Mouse (Mus musculus) embryonic fibroblast, embryonic 13.5 days (primary cell): ENCODE results near the gene Lrp6. TPM values are rescaled to one million over a fixed set of nuclear protein-coding genes. Genes with fewer than 3 reads are reported as not detected.

Source experiments
- H3K27ac ChIP-seq: 2 replicates; pipeline ENCODE4 v1.5.1; 2012; ENCODE audit warnings: low read length, control low read depth, inconsistent platforms; ENCODE audit not compliant: insufficient read depth
- H3K4me1 ChIP-seq: 2 replicates; pipeline ENCODE4 v1.6.1; 2011; ENCODE audit warnings: low read length; ENCODE audit not compliant: control insufficient read depth, insufficient read depth
- H3K4me3 ChIP-seq: 2 replicates; pipeline ENCODE4 v1.5.1; 2011; ENCODE audit warnings: mild to moderate bottlenecking, control low read depth, low read length; ENCODE audit not compliant: insufficient read depth
- CTCF ChIP-seq: IDR thresholded peaks from 2 replicates; pipeline ENCODE4 v1.5.1; 2011; ENCODE audit warnings: mild to moderate bottlenecking, control low read depth, low read length, moderate library complexity, borderline replicate concordance; ENCODE audit not compliant: insufficient read depth
- POLR2A ChIP-seq: IDR thresholded peaks from 2 replicates; pipeline ENCODE4 v1.6.1; 2011; ENCODE audit warnings: low read depth, mild to moderate bottlenecking, control low read depth, low read length, moderate library complexity
- polyA plus RNA-seq: library from polyadenylated mRNA; stranded (reverse); fragments of >200 nt; gene quantifications from 2 replicates; pipeline ENCODE4 v1.2.4, GENCODE M21; 2011; ENCODE audit warnings: low read depth; ENCODE audit not compliant: missing spikeins, insufficient read length

Lrp6 gene
- polyA plus RNA-seq, 1 experiment, result 88.3 TPM

- peaks cover 11% of the 10 kb centered on the region for H3K4me1 ChIP-seq
- H3K4me3 ChIP-seq, result no peak overlapping the region
- TF ChIP-seq POLR2A (no peak), CTCF (no peak)
- no peak overlapping the region for H3K27ac ChIP-seq
These were observed 118.3 kb downstream of the Lrp6 start for GRCm38 (mm10) chr6:134448451-134448850.

- Histone ChIP-seq H3K4me1 (peaks cover 25% of the 10 kb centered on the region), H3K27ac (peak overlapping the region; percentile 93), H3K4me3 (no peak overlapping the region)
- TF ChIP-seq CTCF (no peak), POLR2A (no peak)
These were observed 122.8 kb downstream of the Lrp6 start for GRCm38 (mm10) chr6:134443925-134444324.

- Histone ChIP-seq H3K4me3 (no peak overlapping the region), H3K4me1 (peaks cover 25% of the 10 kb centered on the region), H3K27ac (peak overlapping the region; percentile 93)
- no peak for TF ChIP-seq POLR2A
- TF ChIP-seq CTCF, result no peak
These were observed 123.4 kb downstream of the Lrp6 start for GRCm38 (mm10) chr6:134443198-134443904.

- Histone ChIP-seq H3K4me3 (no peak overlapping the region), H3K4me1 (peaks cover 25% of the 10 kb centered on the region), H3K27ac (peak overlapping the region; percentile 76)
- no peak for TF ChIP-seq POLR2A
These were observed 124.5 kb downstream of the Lrp6 start for GRCm38 (mm10) chr6:134442219-134442618.

- H3K4me1 ChIP-seq, result peaks cover 25% of the 10 kb centered on the region
- no peak for TF ChIP-seq POLR2A
- TF ChIP-seq CTCF, result no peak
- H3K4me3 ChIP-seq, result no peak overlapping the region
- peak overlapping the region; percentile 76 for H3K27ac ChIP-seq
These were observed 125.0 kb downstream of the Lrp6 start for GRCm38 (mm10) chr6:134441716-134442115.

GRCm38 (mm10) chr6:134440023-134440422, 126.7 kb downstream of the Lrp6 start:
- Histone ChIP-seq H3K4me1 (peaks cover 25% of the 10 kb centered on the region), H3K27ac (peak overlapping the region; percentile 45), H3K4me3 (no peak overlapping the region)
- TF ChIP-seq POLR2A (no peak; the same call in 1 of the 2 replicates), CTCF (no peak)

GRCm38 (mm10) chr6:134439401-134440021, 127.3 kb downstream of the Lrp6 start:
- TF ChIP-seq CTCF (no peak), POLR2A (no peak)
- no peak overlapping the region for H3K4me3 ChIP-seq
- H3K27ac ChIP-seq, result peak overlapping the region; percentile 45
- peaks cover 21% of the 10 kb centered on the region for H3K4me1 ChIP-seq

GRCm38 (mm10) chr6:134436955-134437354, 129.8 kb downstream of the Lrp6 start:
- Histone ChIP-seq H3K4me3 (no peak overlapping the region), H3K27ac (no peak overlapping the region), H3K4me1 (peaks cover 17% of the 10 kb centered on the region)
- TF ChIP-seq CTCF, result no peak
- TF ChIP-seq POLR2A, result no peak

GRCm38 (mm10) chr6:134434866-134435390, 131.8 kb downstream of the Lrp6 start:
- Histone ChIP-seq H3K27ac (peak overlapping the region; percentile 90), H3K4me3 (no peak overlapping the region), H3K4me1 (peaks cover 4% of the 10 kb centered on the region)
- TF ChIP-seq POLR2A (no peak), CTCF (no peak)

GRCm38 (mm10) chr6:134434044-134434443, 132.7 kb downstream of the Lrp6 start:
- peaks cover 4% of the 10 kb centered on the region for H3K4me1 ChIP-seq
- H3K27ac ChIP-seq, result peak overlapping the region; percentile 90
- TF ChIP-seq POLR2A (no peak), CTCF (no peak)
- H3K4me3 ChIP-seq, result no peak overlapping the region
